Mouse (Mus musculus): ENCODE measurements around the gene Vdr.
"Not testable (repeated sequence)": the region's sequence is repeated elsewhere in the genome, so short reads cannot be mapped to it uniquely, and the experiment has no call there.

The Vdr gene

GRCm38 (mm10) chr15:97880441-97880840 lies 30.0 kb downstream of the Vdr start:
- DNase-seq (ENCODE audit: low read depth, low spot score), result no peak

GRCm38 (mm10) chr15:97878696-97879328 lies 31.6 kb downstream of the Vdr start:
- DNase-seq (ENCODE audit: low read depth, low spot score), result peak; percentile 15

- DNase-seq (ENCODE audit: low read depth, low spot score), result no peak
Measured at GRCm38 (mm10) chr15:97875784-97876183, 34.6 kb downstream of the Vdr start.

GRCm38 (mm10) chr15:97873717-97874116 lies 36.7 kb downstream of the Vdr start:
- DNase-seq (ENCODE audit: low read depth, low spot score), result no peak

- DNase-seq (ENCODE audit: low read depth, low spot score), result no peak
Measured at GRCm38 (mm10) chr15:97872161-97872560, 38.3 kb downstream of the Vdr start.

- no peak for DNase-seq (ENCODE audit: low read depth, low spot score)
Measured at GRCm38 (mm10) chr15:97871055-97872030, 39.1 kb downstream of the Vdr start.

GRCm38 (mm10) chr15:97870116-97870515 lies 40.3 kb downstream of the Vdr start:
- DNase-seq (ENCODE audit: low read depth, low spot score), result not testable (repeated sequence)

GRCm38 (mm10) chr15:97868985-97869384 lies 41.4 kb downstream of the Vdr start:
- DNase-seq (ENCODE audit: low read depth, low spot score), result no peak

- DNase-seq (ENCODE audit: low read depth, low spot score), result no peak
Measured at GRCm38 (mm10) chr15:97865988-97866387, 44.4 kb downstream of the Vdr start.

GRCm38 (mm10) chr15:97865175-97865574 lies 45.3 kb downstream of the Vdr start:
- DNase-seq (ENCODE audit: low read depth, low spot score), result no peak

GRCm38 (mm10) chr15:97864361-97865045 lies 45.9 kb downstream of the Vdr start:
- no peak for DNase-seq (ENCODE audit: low read depth, low spot score)

- no peak for DNase-seq (ENCODE audit: low read depth, low spot score)
Measured at GRCm38 (mm10) chr15:97863494-97863881, 46.9 kb downstream of the Vdr start.

GRCm38 (mm10) chr15:97862881-97863493 lies 47.4 kb downstream of the Vdr start:
- no peak for DNase-seq (ENCODE audit: low read depth, low spot score)

- no peak for DNase-seq (ENCODE audit: low read depth, low spot score)
Measured at GRCm38 (mm10) chr15:97860353-97860752, 50.1 kb downstream of the Vdr start.

GRCm38 (mm10) chr15:97858431-97858830 lies 52.0 kb downstream of the Vdr start:
- no peak for DNase-seq (ENCODE audit: low read depth, low spot score)

GRCm38 (mm10) chr15:97854551-97854950 lies 55.9 kb downstream of the Vdr start:
- no peak for DNase-seq (ENCODE audit: low read depth, low spot score)

GRCm38 (mm10) chr15:97854059-97854458 lies 56.4 kb downstream of the Vdr start:
- no peak for DNase-seq (ENCODE audit: low read depth, low spot score)

GRCm38 (mm10) chr15:97852291-97852690 lies 58.1 kb downstream of the Vdr start:
- no peak for DNase-seq (ENCODE audit: low read depth, low spot score)

- DNase-seq (ENCODE audit: low read depth, low spot score), result no peak
Measured at GRCm38 (mm10) chr15:97851011-97851410, 59.4 kb downstream of the Vdr start.

GRCm38 (mm10) chr15:97850441-97850840 lies 60.0 kb downstream of the Vdr start:
- no peak for DNase-seq (ENCODE audit: low read depth, low spot score)

GRCm38 (mm10) chr15:97849116-97849911 lies 61.1 kb downstream of the Vdr start:
- peak; percentile 87 for DNase-seq (ENCODE audit: low read depth, low spot score)
